Mouse (Mus musculus): ENCODE measurements around the gene Erc2. TPM values are rescaled to one million over a fixed set of nuclear protein-coding genes. Genes with fewer than 3 reads are reported as not detected.
"Not testable (repeated sequence)": the region's sequence is repeated elsewhere in the genome, so short reads cannot be mapped to it uniquely, and the experiment has no call there.

Erc2 gene
- total RNA-seq, 2 experiments from 2014 or later = 211 to 222 TPM

DNA sequence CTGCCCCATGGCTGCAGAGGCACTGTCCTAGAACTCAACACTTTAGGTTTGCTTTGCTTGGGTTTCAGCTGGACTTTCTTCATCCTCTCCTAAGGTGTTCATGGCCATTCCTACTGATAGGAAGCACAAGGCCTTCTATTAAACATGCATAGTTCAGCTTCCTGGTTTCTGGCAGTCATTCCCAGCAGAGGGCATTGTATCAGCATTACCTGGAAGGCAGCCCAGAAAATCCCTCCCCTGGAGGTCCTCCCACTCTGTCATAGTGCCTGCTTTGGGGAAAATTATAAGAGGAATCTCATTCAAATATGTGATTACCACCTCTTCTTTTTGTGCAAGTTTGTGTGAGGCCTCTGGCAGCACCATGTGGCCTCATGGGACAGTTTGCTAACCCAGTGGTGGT is 199.6 kb downstream of the Erc2 start:
- DNase-seq = peak; percentile 50
- intact Hi-C loops (cut with DNase I) = no loop called here

DNA sequence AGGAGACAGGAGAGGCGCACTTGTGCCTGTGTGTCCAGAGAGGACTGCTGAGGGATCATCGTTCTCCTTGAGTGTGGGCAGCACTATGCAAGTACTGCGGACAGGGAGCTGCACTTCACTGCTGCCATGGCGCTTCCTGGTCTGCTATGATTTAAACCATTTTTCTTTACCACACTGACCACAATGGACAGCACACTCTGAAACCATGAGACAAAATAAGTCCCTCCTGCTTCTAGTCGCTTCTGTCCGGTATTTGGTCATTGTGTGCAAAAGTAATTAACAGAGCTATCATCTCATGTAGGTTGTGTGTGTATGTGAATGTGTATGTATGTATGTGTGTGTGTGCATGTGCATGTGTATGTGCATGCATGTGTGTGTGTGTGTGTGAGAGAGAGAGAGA is 200.3 kb downstream of the Erc2 start:
- intact Hi-C loops (cut with DNase I) = no loop called here

DNA sequence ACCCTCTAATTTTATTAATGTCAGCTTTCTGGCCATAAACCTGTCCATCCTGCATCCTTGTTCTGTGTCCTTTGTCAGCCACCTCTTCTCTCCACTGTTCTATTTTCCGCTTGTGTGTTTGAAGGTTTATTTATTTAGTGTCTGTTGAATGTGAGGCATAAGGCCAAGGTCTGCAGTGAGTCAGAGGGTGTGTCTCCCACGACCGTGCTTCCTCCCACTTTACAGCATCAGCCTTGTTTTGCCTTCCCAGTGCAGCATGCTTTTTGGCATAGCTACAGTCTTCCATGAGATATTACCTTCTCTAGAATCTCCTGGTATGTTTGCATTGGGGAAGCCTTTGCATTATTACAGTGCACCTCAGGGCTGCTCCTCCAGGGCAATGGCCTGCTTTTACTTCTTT is 200.8 kb downstream of the Erc2 start:
- intact Hi-C loops (cut with DNase I) = no loop called here
- no peak for DNase-seq

More for the DNA sequence above, 200.3 kb downstream of the Erc2 start:
- no peak for DNase-seq

DNA sequence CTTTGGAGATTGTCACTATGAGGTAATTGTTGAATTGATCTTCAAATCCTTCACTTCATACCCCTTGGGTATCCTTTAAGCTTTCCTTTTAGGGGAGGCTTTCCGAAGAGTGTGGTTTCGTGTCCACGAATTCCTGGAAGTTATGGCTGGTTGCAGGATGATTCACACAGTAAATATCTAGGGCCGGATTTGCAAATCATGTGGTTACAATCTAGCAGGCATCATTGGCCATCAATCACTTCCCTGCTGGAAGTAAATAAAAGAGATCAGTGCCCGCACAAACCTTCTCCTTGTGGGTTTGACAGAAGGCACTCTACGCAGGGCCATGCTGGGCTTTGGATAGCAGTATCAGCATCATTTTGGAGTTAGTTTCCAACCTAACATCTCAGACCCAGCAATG is 201.7 kb downstream of the Erc2 start:
- no peak for DNase-seq
- intact Hi-C loops (cut with DNase I) = no loop called here

DNA sequence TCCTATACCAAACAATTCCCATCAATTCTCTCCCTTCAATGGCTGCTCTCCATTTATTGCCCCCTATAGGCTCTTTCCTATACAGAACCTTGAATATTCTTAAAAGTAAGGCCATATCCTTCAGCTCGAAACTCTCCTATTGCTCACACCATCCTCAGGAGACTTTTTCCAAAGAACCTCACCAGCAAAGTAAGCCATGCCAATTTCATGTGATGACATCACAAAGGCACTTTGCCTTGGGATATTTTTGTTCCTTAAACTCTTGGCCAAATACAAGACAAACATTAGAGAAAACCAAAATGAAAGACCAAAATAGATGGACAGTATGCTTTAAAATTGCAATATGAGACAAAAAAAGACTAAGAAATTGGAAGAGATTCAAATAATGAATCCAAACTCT is 204.6 kb downstream of the Erc2 start:
- intact Hi-C loops (cut with DNase I) = no loop called here
- DNase-seq = no peak

DNA sequence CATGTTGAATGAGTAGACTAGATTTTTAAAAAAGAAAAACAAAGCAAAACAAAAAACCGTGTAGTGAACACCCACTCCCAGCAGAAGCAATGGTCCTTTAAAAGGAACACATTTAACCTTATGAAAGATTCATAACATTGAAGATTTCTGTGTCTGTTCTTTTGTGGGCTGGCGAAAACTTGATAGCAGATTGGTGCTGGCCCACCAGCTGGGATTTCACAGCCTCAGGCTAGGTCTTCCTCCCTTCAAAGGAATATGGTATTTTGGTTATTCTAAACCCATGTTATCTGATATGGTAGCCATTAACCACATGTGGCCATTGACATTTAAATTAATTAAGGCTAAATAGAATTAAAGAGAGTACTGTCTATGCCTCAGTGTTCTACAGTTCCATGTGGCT is 205.9 kb downstream of the Erc2 start:
- intact Hi-C loops (cut with DNase I) = no loop called here
- DNase-seq = peak; percentile 20

DNA sequence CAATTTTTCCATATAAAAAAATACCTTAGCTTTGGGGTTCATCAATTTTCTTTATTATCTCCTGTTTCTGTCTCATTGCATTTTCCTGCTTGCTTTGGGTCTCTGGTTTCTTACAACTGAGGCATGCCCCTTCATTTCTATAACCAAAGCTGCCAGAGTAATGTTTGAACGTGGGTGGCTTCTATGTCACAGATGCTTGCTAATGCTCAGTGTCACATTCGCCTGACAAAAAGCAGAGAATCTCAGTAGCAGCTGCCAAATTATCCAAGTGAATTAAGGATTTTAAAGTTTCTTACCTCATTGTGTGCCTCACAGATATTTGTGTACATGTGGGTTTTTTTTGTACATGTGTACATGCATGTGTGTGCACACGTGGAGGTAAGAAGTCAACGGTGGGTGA is 210.0 kb downstream of the Erc2 start:
- intact Hi-C loops (cut with DNase I) = no loop called here
- DNase-seq = no peak

DNA sequence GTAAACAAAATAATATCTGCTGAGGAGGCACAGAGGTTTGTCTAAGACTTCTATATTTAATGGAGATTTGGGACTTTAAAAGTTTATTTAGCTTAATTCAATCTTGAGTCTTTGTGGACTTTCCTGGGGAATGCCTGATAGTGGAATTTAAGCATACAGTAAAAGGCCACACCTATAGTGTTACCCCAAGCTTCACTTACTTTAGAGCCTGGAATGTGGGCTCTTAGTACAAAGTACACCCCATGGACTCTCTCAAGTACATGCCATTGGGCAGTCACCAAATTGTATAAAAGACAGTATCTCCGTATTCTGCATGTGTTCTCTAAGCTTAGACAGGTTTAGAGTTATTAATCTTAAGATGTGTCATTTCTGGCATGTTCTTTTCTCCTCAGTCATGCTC is 213.1 kb downstream of the Erc2 start:
- DNase-seq = no peak
- intact Hi-C loops (cut with DNase I) = no loop called here

DNA sequence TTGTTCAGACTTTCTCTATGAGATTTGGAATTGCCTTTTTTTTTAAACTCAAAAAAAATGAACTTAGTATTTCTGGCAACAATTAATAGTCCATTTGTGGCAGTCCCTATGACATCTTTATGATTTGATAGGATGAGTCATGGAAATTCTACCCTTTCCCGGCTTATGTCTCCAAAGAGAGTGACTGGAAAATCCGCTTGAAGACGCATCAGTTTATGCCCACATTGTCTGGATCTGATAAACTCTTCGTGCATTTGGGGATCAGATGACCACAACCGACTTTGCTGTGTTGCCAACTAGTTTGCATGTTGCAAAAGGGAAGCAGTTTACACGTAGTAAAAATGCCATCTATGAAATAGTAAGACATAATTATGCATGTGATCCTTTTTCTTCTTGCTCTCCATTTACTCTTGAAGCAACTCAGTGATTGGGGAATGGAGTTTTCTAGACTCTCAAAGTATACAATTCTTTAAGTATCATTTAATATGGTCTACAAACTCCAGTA is 215.4 kb downstream of the Erc2 start:
- intact Hi-C loops (cut with DNase I) = no loop called here
- no peak for DNase-seq

DNA sequence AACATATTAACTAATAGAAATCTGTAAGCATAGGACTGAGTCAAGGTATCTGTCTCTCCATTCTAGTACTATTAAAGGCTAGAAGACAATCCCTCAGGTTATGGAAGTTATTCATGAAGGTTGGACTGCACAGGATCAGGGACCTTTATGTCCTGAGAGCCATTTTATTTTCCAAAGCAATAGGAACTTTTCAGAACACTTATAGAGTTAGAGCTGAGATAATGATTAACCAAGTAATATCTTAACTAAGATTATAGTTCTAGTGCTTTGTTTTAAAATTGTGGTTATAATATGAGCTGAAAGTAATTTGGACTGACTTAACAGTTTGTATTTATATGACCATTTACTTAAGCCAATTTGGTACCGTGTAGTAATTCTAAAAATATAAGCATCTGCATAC is 217.9 kb downstream of the Erc2 start:
- no peak for DNase-seq
- intact Hi-C loops (cut with DNase I) = no loop called here

DNA sequence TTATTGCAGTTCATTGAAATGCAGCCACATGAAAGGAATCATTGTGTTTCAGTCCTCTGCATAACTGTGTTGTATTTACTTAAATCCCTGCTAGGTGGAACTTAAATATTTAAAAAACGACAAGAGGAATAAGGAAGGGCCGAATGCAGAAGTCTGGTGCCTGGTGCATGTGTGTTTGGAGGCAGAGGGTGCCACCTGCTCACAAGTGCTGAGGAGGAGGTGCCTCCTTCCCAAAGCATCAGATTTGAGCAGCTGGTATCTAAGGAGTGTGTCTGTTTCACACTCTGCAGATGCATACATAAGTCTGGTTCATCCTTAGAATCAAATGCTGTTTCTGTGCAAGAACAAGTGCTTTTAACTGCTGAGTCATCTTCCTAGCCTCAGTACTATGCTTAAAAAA is 224.6 kb downstream of the Erc2 start:
- intact Hi-C loops (cut with DNase I) = no loop called here
- no peak for DNase-seq

DNA sequence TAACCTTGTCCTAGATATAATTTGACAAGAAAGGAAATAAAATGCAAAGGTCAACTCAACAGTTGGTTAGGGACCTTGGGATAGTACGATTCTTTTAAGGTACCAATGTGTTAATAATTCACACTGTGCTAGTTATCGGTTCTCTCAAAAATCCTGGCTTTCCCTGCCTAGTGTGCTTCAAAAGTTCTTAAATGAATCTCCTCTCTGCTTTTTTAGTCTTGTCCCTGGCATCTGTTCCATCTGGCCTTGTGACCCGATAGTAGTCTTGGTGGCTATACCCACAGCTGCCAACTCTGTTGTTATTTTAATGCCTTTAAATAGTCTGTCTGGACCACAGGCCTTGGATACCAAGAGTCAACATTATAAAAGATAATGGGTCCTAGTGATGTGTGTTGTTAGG is 225.1 kb downstream of the Erc2 start:
- intact Hi-C loops (cut with DNase I) = no loop called here
- DNase-seq = no peak

DNA sequence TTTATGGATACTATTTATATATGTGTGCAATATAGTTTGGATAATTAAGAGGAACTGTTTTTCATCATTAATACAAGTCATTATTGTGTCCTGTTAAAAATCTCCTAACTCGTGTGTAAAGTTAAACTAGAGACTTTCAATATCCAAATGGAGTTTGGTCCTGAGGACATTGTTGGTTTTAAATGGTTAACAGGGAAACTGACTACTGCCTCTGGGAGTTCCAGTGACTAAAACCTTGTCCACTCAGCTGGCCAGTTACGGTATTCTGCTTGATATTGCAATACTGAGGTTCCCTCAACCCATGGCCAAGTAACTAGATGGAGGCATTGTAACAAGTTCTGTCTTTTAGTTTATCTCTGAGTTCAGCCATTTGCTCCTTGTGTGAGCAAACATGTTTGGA is 229.0 kb downstream of the Erc2 start:
- no peak for DNase-seq
- intact Hi-C loops (cut with DNase I) = no loop called here

DNA sequence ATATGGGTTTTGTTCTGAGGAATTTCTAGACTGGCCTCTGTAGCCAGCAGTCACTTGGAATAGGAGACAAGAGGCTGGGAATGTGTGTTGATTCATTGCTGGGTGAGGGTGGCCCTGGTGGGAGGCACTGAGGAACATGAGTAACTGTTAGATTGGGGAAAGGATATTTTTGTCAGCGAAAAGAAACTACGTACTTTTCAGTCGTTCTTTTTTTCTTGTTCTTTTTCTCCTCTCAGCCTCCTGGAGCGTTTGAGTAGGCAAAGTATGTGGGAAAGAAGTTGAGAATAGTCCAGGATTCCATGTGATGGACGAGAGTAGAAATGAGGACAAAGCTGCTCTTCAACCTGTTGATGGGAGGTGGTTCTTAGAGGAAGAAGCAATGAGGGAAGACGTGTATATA is 230.4 kb downstream of the Erc2 start:
- no peak for DNase-seq
- intact Hi-C loops (cut with DNase I) = no loop called here

DNA sequence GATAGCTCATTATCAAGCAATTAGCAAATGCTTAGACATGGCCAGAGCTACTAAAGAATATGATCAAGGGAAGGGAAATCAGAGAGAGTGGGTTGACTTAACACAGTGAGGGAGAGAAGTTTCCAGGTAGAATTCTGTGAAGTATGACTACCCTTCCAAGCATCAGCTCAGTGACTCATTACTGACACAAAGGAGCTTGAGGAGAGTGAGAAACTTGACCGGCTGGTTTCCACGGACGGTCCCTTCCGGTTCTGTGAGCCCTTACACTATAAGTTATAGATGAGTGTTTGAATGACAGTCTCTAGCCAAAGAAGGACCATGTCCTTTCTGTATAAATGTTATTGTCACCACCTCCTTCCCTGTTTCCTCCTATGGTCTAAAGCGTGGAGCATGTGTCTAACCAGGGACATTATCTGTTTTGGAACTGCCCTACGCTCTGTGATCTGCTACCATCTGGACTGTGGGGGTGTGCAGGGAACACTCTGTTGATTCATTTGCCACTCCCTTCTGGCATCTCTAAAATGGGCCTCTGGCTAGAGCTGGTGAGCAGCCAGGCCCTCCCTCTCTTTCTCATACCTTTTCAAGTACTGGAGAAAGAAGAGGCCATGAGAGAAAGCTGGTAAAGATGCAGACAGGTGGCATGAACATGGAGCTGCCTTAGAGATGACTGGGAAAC is 238.3 kb downstream of the Erc2 start:
- DNase-seq = no peak
- intact Hi-C loops (cut with DNase I) = no loop called here

DNA sequence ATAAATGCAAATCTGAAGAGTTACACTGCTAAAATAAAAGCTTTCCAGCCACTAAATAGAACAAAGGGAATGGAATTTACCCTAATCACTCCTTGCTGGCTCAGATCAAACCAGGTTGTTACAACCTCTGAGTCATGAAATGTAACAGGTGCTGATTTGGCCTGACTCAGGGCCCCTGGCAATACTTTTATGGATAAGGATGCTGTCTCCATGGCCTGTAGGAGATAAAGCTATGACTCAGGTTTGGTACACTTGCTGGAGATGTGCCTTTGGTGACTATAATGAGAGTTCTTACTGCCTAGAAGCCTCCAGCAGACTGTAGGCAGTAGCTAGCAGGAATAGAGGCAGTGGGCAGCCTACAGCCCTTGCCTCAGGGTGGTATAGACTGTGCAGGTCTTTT is 240.1 kb downstream of the Erc2 start:
- intact Hi-C loops (cut with DNase I) = no loop called here
- no peak for DNase-seq

DNA sequence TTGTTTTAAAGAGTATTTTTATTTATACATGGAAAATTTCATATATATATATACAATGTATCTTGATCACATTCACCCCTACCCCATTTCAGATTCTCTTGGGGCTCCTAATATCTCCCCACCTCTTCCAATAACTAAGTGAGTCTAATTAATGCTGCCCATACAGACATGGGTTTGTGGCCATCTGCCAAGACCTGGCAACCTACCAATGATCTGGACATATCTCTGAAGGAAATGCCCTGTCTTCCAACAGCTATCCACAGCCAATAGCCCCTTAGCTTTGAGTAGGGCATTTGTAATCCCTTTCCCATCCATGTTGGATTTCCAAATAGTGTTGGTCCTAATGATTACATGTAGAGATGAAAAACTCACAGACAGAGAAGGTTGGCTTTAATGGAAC is 245.2 kb downstream of the Erc2 start:
- intact Hi-C loops (cut with DNase I) = no loop called here
- DNase-seq = peak; percentile 94

DNA sequence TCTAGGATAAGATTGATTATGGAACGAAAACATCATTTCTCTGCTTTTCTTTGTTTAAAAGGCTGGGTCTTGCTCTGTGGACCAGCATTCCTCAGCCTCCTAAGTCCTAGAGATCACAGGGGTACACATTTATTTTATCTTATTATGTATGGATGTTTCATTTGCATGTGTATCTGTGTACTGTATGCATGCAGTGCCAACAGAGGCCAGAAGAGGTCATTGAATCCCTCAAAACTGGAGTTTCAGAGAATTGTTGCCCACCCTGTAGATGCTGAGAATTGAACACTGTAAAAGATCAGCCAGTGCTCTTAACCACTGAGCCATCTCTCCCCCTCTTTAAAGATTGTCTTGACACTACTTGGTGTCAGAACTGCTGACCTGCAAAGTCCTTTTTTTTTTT is 251.4 kb downstream of the Erc2 start:
- intact Hi-C loops (cut with DNase I) = no loop called here
- DNase-seq = peak; percentile 7

DNA sequence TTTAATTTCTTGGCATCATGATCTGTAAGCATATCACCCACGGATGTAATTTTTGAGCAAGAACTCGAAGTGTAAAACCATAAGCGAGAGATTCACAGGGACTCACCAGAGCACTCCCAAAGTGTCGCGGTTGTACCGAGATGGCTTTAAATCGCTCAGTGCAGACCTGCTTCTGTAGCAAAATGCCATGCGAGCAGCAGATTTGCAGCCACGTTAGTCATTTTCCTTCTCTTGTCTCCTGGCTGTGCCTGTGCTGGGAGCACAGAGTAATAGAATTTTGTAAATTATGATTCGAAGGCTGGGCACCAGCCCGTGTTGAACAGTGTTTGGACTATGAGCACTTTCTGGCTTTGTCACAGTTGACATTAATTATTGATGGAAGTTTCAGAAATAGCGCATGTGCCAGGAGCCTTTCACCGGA is 253.8 kb downstream of the Erc2 start:
- intact Hi-C loops (cut with DNase I) = no loop called here

DNA sequence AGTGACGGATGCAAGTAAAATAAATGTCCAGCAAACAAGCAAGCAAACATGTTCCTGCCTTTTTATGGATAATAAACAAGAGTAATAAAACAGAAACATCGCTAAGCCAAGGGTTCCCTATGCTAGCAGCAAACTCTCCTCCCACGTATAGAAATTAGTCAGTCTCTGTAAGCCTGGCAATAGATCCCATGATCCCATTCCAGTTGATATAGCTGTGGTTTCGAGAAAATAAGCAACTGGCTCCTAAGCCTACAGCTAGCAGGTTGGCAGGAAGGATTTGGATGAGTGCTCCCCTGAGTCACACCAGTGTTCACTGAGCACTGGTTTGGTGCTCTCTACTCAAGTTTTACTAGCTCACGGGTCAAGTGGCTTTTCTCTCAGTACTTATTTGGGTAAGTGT is 259.7 kb downstream of the Erc2 start:
- no peak for DNase-seq
- intact Hi-C loops (cut with DNase I) = no loop called here

More for the DNA sequence above, 253.8 kb downstream of the Erc2 start:
- DNase-seq = no peak

DNA sequence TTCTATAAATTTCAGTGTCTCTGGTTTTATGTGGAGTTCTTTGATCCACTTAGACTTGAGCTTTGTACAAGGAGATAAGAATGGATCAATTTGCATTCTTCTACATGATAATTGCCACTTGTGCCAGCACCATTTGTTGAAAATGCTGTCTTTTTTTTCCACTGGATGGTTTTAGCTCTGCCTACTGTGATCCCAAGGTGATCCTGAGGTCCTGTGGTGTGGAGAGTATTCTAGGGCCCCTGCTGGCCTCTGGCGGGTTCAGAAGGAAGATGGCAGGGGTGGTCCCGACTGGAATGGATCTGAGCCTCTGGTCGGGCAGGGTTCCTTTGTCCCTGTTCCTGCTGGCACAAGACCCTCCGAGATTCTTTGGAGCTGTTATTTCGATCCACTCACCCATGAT is 264.1 kb downstream of the Erc2 start:
- DNase-seq; intact Hi-C loops (cut with DNase I): not testable (repeated sequence)

DNA sequence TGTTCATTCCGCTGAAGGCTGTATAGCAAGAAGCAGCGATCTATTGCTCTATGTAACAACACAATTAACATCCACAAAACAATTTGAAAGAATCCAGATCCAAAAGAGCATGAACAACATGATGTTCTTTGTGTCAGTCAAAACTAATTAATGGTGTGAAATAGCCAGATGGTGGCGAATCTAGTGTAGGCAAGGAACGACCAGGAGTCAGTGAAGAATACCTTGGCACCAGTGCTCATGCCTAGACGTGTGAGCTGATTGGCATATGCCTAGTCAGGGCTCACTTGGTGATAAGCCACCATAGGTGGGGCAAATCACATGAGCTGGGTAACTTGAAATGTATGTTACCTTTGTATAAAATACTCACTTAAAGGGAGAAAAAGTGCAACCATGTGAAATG is 265.3 kb downstream of the Erc2 start:
- DNase-seq = peak; percentile 20
- intact Hi-C loops (cut with DNase I) = no loop called here

DNA sequence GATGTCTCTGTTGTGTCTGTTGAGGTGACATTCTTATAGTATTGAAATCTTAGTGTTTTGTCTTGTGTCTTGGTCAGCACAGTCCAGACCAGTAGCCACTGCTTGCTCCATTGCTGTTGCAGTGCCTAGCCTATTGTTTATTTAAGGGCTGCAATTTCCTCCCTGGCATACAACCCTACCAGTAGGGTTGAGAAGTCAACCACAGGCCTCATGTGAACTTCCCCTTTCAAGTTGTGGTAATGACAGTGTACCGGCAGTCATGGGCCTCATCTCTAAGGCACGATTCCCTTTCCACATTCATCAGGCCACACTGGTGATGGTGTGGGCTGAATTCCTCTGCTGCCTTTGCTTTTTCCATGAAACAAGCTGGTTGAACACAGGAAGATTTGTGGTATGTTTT is 267.4 kb downstream of the Erc2 start:
- DNase-seq = no peak
- intact Hi-C loops (cut with DNase I) = no loop called here

All from left cerebral cortex, postnatal 4 days (tissue).